Mouse (Mus musculus) embryonic facial prominence, embryonic 15.5 days (tissue): Measurements from ENCODE around the gene Dnajc4. TPM values are rescaled to one million over a fixed set of nuclear protein-coding genes. Genes with fewer than 3 reads are reported as not detected.
A peak's percentile ranks its signal among the peaks of the same experiment; 100 is the strongest.

Experiments
- ATAC-seq: fragments of 200-750 bp; cut with Nextera tagmentation; 2 replicates; pipeline ENCODE4 v1.8.0; 2017; ENCODE audit warnings: low read depth, moderate TSS enrichment; ENCODE audit not compliant: insufficient number of reproducible peaks, low FRiP score, low TSS enrichment
- H3K27ac ChIP-seq: fragments of 300-500 bp; sonication (generic); replicated peaks from 2 replicates; pipeline ENCODE4 v1.5.1; 2015; ENCODE audit warnings: mild to moderate bottlenecking, inconsistent platforms
- H3K27me3 ChIP-seq: fragments of 300-500 bp; sonication (generic); 2 replicates; pipeline ENCODE4 v1.6.1; 2015; ENCODE audit warnings: inconsistent platforms
- H3K36me3 ChIP-seq: fragments of 300-500 bp; sonication (generic); 2 replicates; pipeline ENCODE4 v1.6.1; 2015; ENCODE audit warnings: mild to moderate bottlenecking, inconsistent platforms
- H3K4me1 ChIP-seq: fragments of 300-500 bp; sonication (generic); 2 replicates; pipeline ENCODE4 v1.6.1; 2015; ENCODE audit warnings: inconsistent platforms
- H3K4me2 ChIP-seq: fragments of 300-500 bp; sonication (generic); replicated peaks from 2 replicates; pipeline ENCODE4 v1.6.1; 2015; ENCODE audit warnings: mild to moderate bottlenecking, inconsistent platforms
- H3K4me3 ChIP-seq: fragments of 300-500 bp; sonication (generic); replicated peaks from 2 replicates; pipeline ENCODE4 v1.5.1; 2015; ENCODE audit warnings: mild to moderate bottlenecking, inconsistent platforms
- H3K9ac ChIP-seq: fragments of 300-500 bp; sonication (generic); 2 replicates; pipeline ENCODE4 v1.6.1; 2015; ENCODE audit warnings: inconsistent platforms
- H3K9me3 ChIP-seq: fragments of 300-500 bp; sonication (generic); replicated peaks from 2 replicates; pipeline ENCODE4 v1.6.1; 2016; ENCODE audit warnings: inconsistent platforms
- WGBS: fragments of 180-500 bp; shearing (Covaris S2); methylation state at CpG from one replicate; pipeline ENCODE4 v1.1.7; 2015; 5-methylcytosine and 5-hydroxymethylcytosine counted together
- polyA plus RNA-seq: library from polyadenylated mRNA; unstranded; fragments of >200 nt; fragmentation: Nextera tagmentation; extraction: Ambion mirVana; gene quantifications from 2 replicates; pipeline ENCODE4 v1.2.1, GENCODE M21; 2015

Gene Dnajc4
- polyA plus RNA-seq, 1 experiment from 2014 or later = 27.9 TPM

- Histone ChIP-seq H3K9ac (no peak overlapping the region), H3K4me1 (peaks cover 77% of the 10 kb centered on the region), H3K9me3 (no peaks in the 10 kb centered on the region), H3K4me2 (no peak overlapping the region), H3K4me3 (no peak overlapping the region), H3K27ac (no peak overlapping the region), H3K27me3 (no peaks in the 10 kb centered on the region), H3K36me3 (peaks cover 3% of the 10 kb centered on the region; the same call in 1 of the 2 replicates)
- 74% methylated on average over 13 of the region's 13 CpGs for WGBS
- no peak for ATAC-seq
These were observed 20.0 kb downstream of the Dnajc4 start for GRCm38 (mm10) chr19:6972247-6972917.

DNA sequence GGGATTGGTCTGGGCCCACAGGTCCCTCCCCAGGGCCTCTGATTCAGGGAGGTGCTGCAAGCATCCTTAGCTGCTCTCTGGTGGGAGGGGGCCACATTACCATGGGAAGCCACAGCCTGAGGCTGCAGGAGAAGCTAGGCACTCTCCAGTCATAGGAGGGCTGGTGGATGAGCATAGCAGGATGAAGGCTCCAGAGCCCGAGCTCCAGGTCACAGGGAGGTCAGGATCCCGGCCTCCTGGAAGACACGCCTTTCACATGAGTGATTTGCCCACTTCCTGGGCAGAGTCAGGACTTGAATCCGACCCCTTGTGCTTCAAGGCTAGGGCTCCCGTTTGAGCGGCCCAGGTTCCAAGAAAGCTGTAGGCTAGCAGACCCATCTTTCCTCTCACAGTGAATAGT lies 20.7 kb downstream of the Dnajc4 start:
- Histone ChIP-seq H3K36me3 (peaks cover under 1% of the 10 kb centered on the region; the same call in 1 of the 2 replicates), H3K4me3 (no peak overlapping the region), H3K27ac (no peak overlapping the region; the same call in 1 of the 2 replicates), H3K9ac (no peak overlapping the region), H3K9me3 (no peaks in the 10 kb centered on the region), H3K4me2 (no peak overlapping the region), H3K4me1 (peaks cover 70% of the 10 kb centered on the region), H3K27me3 (no peaks in the 10 kb centered on the region)
- no peak for ATAC-seq
- WGBS = 21% methylated on average over 6 of the region's 6 CpGs

DNA sequence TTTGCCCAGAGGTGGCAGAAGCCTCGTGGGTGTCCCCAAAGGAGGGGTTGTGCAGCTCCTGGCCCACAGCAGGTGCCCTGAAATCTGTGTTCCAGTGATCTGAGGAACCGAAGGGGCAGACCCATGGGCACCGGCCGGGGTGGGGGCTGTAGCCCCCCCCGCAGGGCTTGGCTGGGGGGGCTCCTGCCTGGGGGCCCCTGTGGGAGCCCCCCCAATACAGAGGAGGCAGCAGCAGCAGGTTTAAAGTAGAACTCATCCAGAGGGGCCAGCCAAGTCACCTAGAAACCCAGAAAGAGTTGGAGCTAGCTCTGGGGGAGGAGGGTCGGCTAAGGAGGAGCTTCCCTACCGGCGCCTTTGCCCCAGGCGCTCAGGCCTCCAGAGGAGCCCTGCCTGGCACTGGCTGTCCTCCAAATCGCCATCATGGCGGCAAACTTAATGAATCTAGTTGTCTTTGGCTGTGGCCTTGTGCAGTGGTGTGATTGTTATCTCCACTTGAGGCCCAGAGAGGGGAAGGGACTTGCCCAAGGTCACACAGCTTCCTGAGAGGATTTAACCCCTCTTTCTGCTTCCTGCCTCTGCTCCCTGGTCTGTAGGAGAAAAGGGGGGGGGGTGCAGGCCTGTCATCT lies 21.8 kb downstream of the Dnajc4 start:
- Histone ChIP-seq H3K27ac (no peak overlapping the region; the same call in 1 of the 2 replicates), H3K4me3 (peak overlapping the region; percentile 61), H3K9me3 (no peaks in the 10 kb centered on the region), H3K4me2 (peak overlapping the region; percentile 80), H3K9ac (no peak overlapping the region), H3K27me3 (no peaks in the 10 kb centered on the region), H3K4me1 (peaks cover 60% of the 10 kb centered on the region), H3K36me3 (peaks cover 11% of the 10 kb centered on the region)
- WGBS = 19% methylated on average over 11 of the region's 11 CpGs
- no peak for ATAC-seq

GRCm38 (mm10) chr19:6969665-6970381 lies 22.5 kb downstream of the Dnajc4 start:
- peak overlapping the region; percentile 80 for H3K4me2 ChIP-seq
- peak; percentile 70 for ATAC-seq
- peak overlapping the region; percentile 52; the same call in 1 of the 2 replicates for H3K27ac ChIP-seq
- H3K9ac ChIP-seq = peak overlapping the region; percentile 57
- H3K36me3 ChIP-seq = peaks cover 18% of the 10 kb centered on the region
- H3K27me3 ChIP-seq = no peaks in the 10 kb centered on the region
- 1% methylated on average over 50 of the region's 55 CpGs for WGBS
- peak overlapping the region; percentile 61 for H3K4me3 ChIP-seq
- H3K9me3 ChIP-seq = no peaks in the 10 kb centered on the region
- peaks cover 58% of the 10 kb centered on the region for H3K4me1 ChIP-seq

DNA sequence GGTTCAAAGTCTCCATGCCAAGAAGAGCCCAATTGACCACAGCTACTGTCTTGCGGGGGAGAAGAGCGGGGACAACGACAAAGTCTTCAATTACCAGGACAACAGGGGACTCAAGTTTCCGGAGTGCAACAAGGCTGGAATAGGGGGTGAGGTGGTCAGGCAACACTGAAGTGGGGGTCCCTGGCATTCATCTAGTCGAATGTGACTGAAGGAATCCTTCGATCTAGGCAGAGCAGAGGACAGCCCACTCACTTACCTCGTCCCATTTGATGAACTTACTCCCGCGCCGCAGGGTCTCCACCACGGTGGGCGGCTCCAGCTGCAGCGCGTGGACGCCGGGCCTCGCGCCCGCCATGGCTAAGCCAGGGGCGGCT lies 23.1 kb downstream of the Dnajc4 start:
- Histone ChIP-seq H3K4me2 (peak overlapping the region; percentile 80), H3K9me3 (no peaks in the 10 kb centered on the region), H3K4me1 (peaks cover 58% of the 10 kb centered on the region), H3K9ac (peak overlapping the region; percentile 57), H3K4me3 (peak overlapping the region; percentile 61), H3K27ac (peak overlapping the region; percentile 52), H3K36me3 (peaks cover 24% of the 10 kb centered on the region), H3K27me3 (no peaks in the 10 kb centered on the region)
- ATAC-seq = no peak; the same call in 1 of the 2 replicates
- WGBS = under 1% methylated on average over 19 of the region's 20 CpGs

GRCm38 (mm10) chr19:6968491-6969271 lies 23.7 kb downstream of the Dnajc4 start:
- Histone ChIP-seq H3K4me2 (peak overlapping the region; percentile 80), H3K36me3 (peaks cover 28% of the 10 kb centered on the region), H3K27ac (peak overlapping the region; percentile 52), H3K27me3 (no peaks in the 10 kb centered on the region), H3K9ac (peak overlapping the region; percentile 57), H3K9me3 (no peaks in the 10 kb centered on the region), H3K4me3 (peak overlapping the region; percentile 61), H3K4me1 (peaks cover 53% of the 10 kb centered on the region)
- WGBS = 10% methylated on average over 15 of the region's 15 CpGs
- no peak for ATAC-seq

GRCm38 (mm10) chr19:6956461-6956860 lies 35.9 kb downstream of the Dnajc4 start:
- Histone ChIP-seq H3K4me1 (peaks cover 20% of the 10 kb centered on the region), H3K36me3 (peaks cover 78% of the 10 kb centered on the region), H3K9me3 (no peaks in the 10 kb centered on the region), H3K4me3 (no peak overlapping the region), H3K27ac (no peak overlapping the region), H3K27me3 (no peaks in the 10 kb centered on the region), H3K4me2 (no peak overlapping the region), H3K9ac (no peak overlapping the region)
- ATAC-seq = no peak
- WGBS = 72% methylated on average over 10 of the region's 10 CpGs

GRCm38 (mm10) chr19:6955424-6955823 lies 36.9 kb downstream of the Dnajc4 start:
- Histone ChIP-seq H3K27ac (no peak overlapping the region), H3K4me1 (peaks cover 22% of the 10 kb centered on the region), H3K4me3 (no peak overlapping the region), H3K9ac (no peak overlapping the region), H3K27me3 (no peaks in the 10 kb centered on the region), H3K9me3 (no peaks in the 10 kb centered on the region), H3K4me2 (no peak overlapping the region), H3K36me3 (peaks cover 69% of the 10 kb centered on the region)
- no peak for ATAC-seq
- WGBS = 87% methylated on average over 7 of the region's 7 CpGs

- Histone ChIP-seq H3K4me3 (no peak overlapping the region), H3K27me3 (no peaks in the 10 kb centered on the region), H3K27ac (no peak overlapping the region), H3K9me3 (no peaks in the 10 kb centered on the region), H3K4me2 (no peak overlapping the region), H3K4me1 (peaks cover 34% of the 10 kb centered on the region), H3K9ac (no peak overlapping the region), H3K36me3 (peaks cover 58% of the 10 kb centered on the region)
- 54% methylated on average over 9 of the region's 9 CpGs for WGBS
- ATAC-seq = no peak
These were observed 38.3 kb downstream of the Dnajc4 start for GRCm38 (mm10) chr19:6954046-6954445.

GRCm38 (mm10) chr19:6952712-6953037 lies 39.7 kb downstream of the Dnajc4 start:
- Histone ChIP-seq H3K4me2 (peak overlapping the region; percentile 95), H3K27me3 (no peaks in the 10 kb centered on the region), H3K9me3 (no peaks in the 10 kb centered on the region), H3K9ac (peak overlapping the region; percentile 63; the same call in 1 of the 2 replicates), H3K36me3 (peaks cover 44% of the 10 kb centered on the region), H3K27ac (peak overlapping the region; percentile 97), H3K4me3 (peak overlapping the region; percentile 58), H3K4me1 (peaks cover 37% of the 10 kb centered on the region)
- 8% methylated on average over 3 of the region's 3 CpGs for WGBS
- no peak for ATAC-seq
